ENCODE assay signal across 11 mouse cellular contexts in genomic region chr2:25290816-25291130, GRCm38 (mm10). TPM values are rescaled to one million over a fixed set of nuclear protein-coding genes. Genes with fewer than 3 reads are reported as not detected.
A peak's percentile ranks its signal among the peaks of the same experiment; 100 is the strongest.
DNase-seq lines count a peak whose midpoint lies in the region; ATAC-seq and TF ChIP-seq lines count a peak whose summit lies in the region.
"Had no signal": no experiment of that assay in that cellular context is flagged by ENCODE, and none has a peak within 500 bp of the region (broad histone marks: within the 10 kb centered on the region; RNA-seq: fewer than 3 reads in every experiment).

No protein-coding gene starts in this region.

- H3K27me3 ChIP-seq in testis, adult 2 months (ENCODE audit: control insufficient read depth, insufficient read depth, low read length): no peaks in the 10 kb centered on the region
- peaks cover 79% of the 10 kb centered on the region for H3K27me3 ChIP-seq in neural tube, embryonic 15.5 days (replicated peaks)

- peak overlapping the region; percentile 61 for H3K4me2 ChIP-seq in neural tube, embryonic 15.5 days

- peaks cover 8% of the 10 kb centered on the region for H3K4me1 ChIP-seq in testis, adult 2 months (ENCODE audit: control insufficient read depth, insufficient read depth, low read length)
- peaks cover 55% of the 10 kb centered on the region for H3K4me1 ChIP-seq in neural tube, embryonic 15.5 days

- peak overlapping the region; percentile 46 for H3K9ac ChIP-seq in neural tube, embryonic 15.5 days (replicated peaks)

- no peaks in the 10 kb centered on the region for H3K36me3 ChIP-seq in testis, adult 2 months (ENCODE audit: control insufficient read depth, insufficient read depth, low read length)
- H3K36me3 ChIP-seq in neural tube, embryonic 15.5 days: peaks cover 12% of the 10 kb centered on the region

- no peak overlapping the region for H3K27ac ChIP-seq in testis, adult 2 months (ENCODE audit: control insufficient read depth, insufficient read depth, low read depth, low read length)
- H3K27ac ChIP-seq in neural tube, embryonic 15.5 days (replicated peaks): no peak overlapping the region

- TF ChIP-seq POLR2A in testis, adult 2 months (IDR thresholded peaks at IDR 0.05; ENCODE audit: control insufficient read depth, low read depth, low read length): no peak

- no peak for TF ChIP-seq CTCF in testis, adult 2 months (IDR thresholded peaks at IDR 0.05; ENCODE audit: control insufficient read depth, insufficient read depth, insufficient replicate concordance, low read depth, low read length)

- WGBS in neural tube, embryonic 15.5 days: under 1% methylated on average over 18 of the region's 18 CpGs

- ATAC-seq in neural tube, embryonic 15.5 days (ENCODE audit: low FRiP score): peak; percentile 16; the same call in 1 of the 2 replicates

- peak overlapping the region; percentile 76 for H3K4me3 ChIP-seq in testis, adult 2 months (ENCODE audit: control insufficient read depth, low read depth, low read length)
- H3K4me3 ChIP-seq in neural tube, embryonic 15.5 days (replicated peaks): peak overlapping the region; percentile 24

- DNase-seq in embryo, embryonic 9.5 days (ENCODE audit: extremely low spot score): peak; percentile 10
- DNase-seq in embryo, embryonic 10.5 days (ENCODE audit: low spot score): no peak
- DNase-seq in testis, postnatal 14 days (ENCODE audit: low spot score): no peak
- DNase-seq in kidney, postnatal 10 days: peak; percentile 43
- no peak for DNase-seq in spleen, postnatal 4 days (ENCODE audit: low spot score in 2 of 2)
- DNase-seq in spleen, postnatal 36 days (ENCODE audit: low spot score in 2 of 2): no peak

- H3K9me3 ChIP-seq in neural tube, embryonic 15.5 days (replicated peaks): no peaks in the 10 kb centered on the region

RNA-seq across cellular contexts. Expression of gene Lrrc26, which starts 1.1 kb away (rescaled TPM):
- polyA plus RNA-seq in testis, adult 2 months (2012; rRNA removed): 3.5 and 4.3 TPM in 2 replicates
- 0.22 and 0.26 TPM in 2 replicates for polyA plus RNA-seq in neural tube, embryonic 15.5 days (2015; fragmentation: Nextera tagmentation; extraction: Ambion mirVana)
- polyA plus RNA-seq: C2C12; embryonic facial prominence, embryonic 11.5 days had no signal

RNA-seq across cellular contexts. Expression of gene Tmem210, which starts 2.8 kb away (rescaled TPM):
- polyA plus RNA-seq in testis, adult 2 months (2012; rRNA removed): 830 and 870 TPM in 2 replicates
- not detected in 2 replicates for polyA plus RNA-seq in neural tube, embryonic 15.5 days (2015; fragmentation: Nextera tagmentation; extraction: Ambion mirVana)
- polyA plus RNA-seq: C2C12; embryonic facial prominence, embryonic 11.5 days; liver, adult 2 months had no signal

RNA-seq across cellular contexts. Expression of gene Anapc2, which starts 18.5 kb away (rescaled TPM):
- polyA plus RNA-seq in testis, adult 2 months (2012; rRNA removed): 29.3 and 32.3 TPM in 2 replicates
- polyA plus RNA-seq in neural tube, embryonic 15.5 days (2015; fragmentation: Nextera tagmentation; extraction: Ambion mirVana): 125 and 129 TPM in 2 replicates

RNA-seq across cellular contexts. Expression of gene Ssna1, which starts 18.5 kb away (rescaled TPM):
- 54.9 and 64.2 TPM in 2 replicates for polyA plus RNA-seq in testis, adult 2 months (2012; rRNA removed)
- 177 and 183 TPM in 2 replicates for polyA plus RNA-seq in neural tube, embryonic 15.5 days (2015; fragmentation: Nextera tagmentation; extraction: Ambion mirVana)

RNA-seq across cellular contexts. Expression of gene Grin1, which starts 28.2 kb away (rescaled TPM):
- polyA plus RNA-seq in testis, adult 2 months (2012; rRNA removed): 0.38 and 0.75 TPM in 2 replicates
- polyA plus RNA-seq in neural tube, embryonic 15.5 days (2015; fragmentation: Nextera tagmentation; extraction: Ambion mirVana): 58.0 and 68.4 TPM in 2 replicates
- polyA plus RNA-seq: liver, adult 2 months had no signal

Comparison
In these comparisons a context has a peak if more than half of its experiments do, and no peak if none do; other contexts are left out.
1. DNase-seq: peak in embryo, embryonic 9.5 days (single experiment) and kidney, postnatal 10 days (single experiment); none in embryo, embryonic 10.5 days (single experiment), testis, postnatal 14 days (single experiment), spleen, postnatal 4 days (0 of 2) and spleen, postnatal 36 days (0 of 2).
2. RNA of gene Tmem210, which starts 2.8 kb away (polyA plus RNA-seq): 830 to 870 TPM in testis, adult 2 months; not detected in neural tube, embryonic 15.5 days; every median in the first group is over 100 times any median in the second.